Mouse (Mus musculus): ENCODE measurements at regions not wholly inside any gene's neighbourhood (a gene's known extent, or its start where the extent isn't known, plus 50 kb on each side); places are given as distances from the start of the nearest gene placed in this dataset.

- DNase-seq (ENCODE audit: low spot score in 2 of 2) = peak in 1 of 2 experiments; percentile 22
Observed at GRCm38 (mm10) chr8:42699381-42699780, 441.9 kb downstream of the Triml1 start.

GRCm38 (mm10) chr8:42698403-42698802 lies 442.9 kb downstream of the Triml1 start:
- no peak for DNase-seq (ENCODE audit: low spot score in 2 of 2)

All from layer of hippocampus, postnatal 14 days (tissue).